Mouse (Mus musculus) hindbrain, embryonic 12.5 days (tissue): Measurements from ENCODE around the gene Homer3. TPM values are rescaled to one million over a fixed set of nuclear protein-coding genes. Genes with fewer than 3 reads are reported as not detected.

Experiments used
- ATAC-seq: fragments of 200-750 bp; cut with Nextera tagmentation; 2 replicates; pipeline ENCODE4 v1.8.0; 2017; ENCODE audit warnings: moderate TSS enrichment; ENCODE audit not compliant: low FRiP score
- H3K27ac ChIP-seq: fragments of 300-500 bp; sonication (generic); 2 replicates; pipeline ENCODE4 v1.5.1; 2016; ENCODE audit warnings: mild to moderate bottlenecking
- H3K27me3 ChIP-seq: fragments of 300-500 bp; sonication (generic); 2 replicates; pipeline ENCODE4 v1.6.1; 2016; ENCODE audit warnings: mild to moderate bottlenecking
- H3K36me3 ChIP-seq: fragments of 300-500 bp; sonication (generic); 2 replicates; pipeline ENCODE4 v1.6.1; 2016; ENCODE audit warnings: mild to moderate bottlenecking
- H3K4me1 ChIP-seq: fragments of 300-500 bp; sonication (generic); 2 replicates; pipeline ENCODE4 v1.6.1; 2016
- H3K4me2 ChIP-seq: fragments of 300-500 bp; sonication (generic); replicated peaks from 2 replicates; pipeline ENCODE4 v1.6.1; 2016; ENCODE audit warnings: mild to moderate bottlenecking
- H3K4me3 ChIP-seq: fragments of 300-500 bp; sonication (generic); 2 replicates; pipeline ENCODE4 v1.5.1; 2016; ENCODE audit warnings: mild to moderate bottlenecking
- H3K9ac ChIP-seq: fragments of 300-500 bp; sonication (generic); 2 replicates; pipeline ENCODE4 v1.6.1; 2016; ENCODE audit warnings: mild to moderate bottlenecking, moderate library complexity
- H3K9me3 ChIP-seq: fragments of 300-500 bp; sonication (generic); replicated peaks from 2 replicates; pipeline ENCODE4 v1.6.1; 2016; ENCODE audit warnings: mild to moderate bottlenecking
- WGBS: fragments of 180-500 bp; shearing (Covaris S2); methylation state at CpG from one replicate; pipeline ENCODE4 v1.1.7; 2016; 5-methylcytosine and 5-hydroxymethylcytosine counted together
- polyA plus RNA-seq: library from polyadenylated mRNA; unstranded; fragments of >200 nt; fragmentation: Nextera tagmentation; extraction: Ambion mirVana; gene quantifications from 2 replicates; pipeline ENCODE4 v1.2.1, GENCODE M21; 2016

The Homer3 gene
- polyA plus RNA-seq, 1 experiment from 2014 or later, result 80.7 TPM

DNA sequence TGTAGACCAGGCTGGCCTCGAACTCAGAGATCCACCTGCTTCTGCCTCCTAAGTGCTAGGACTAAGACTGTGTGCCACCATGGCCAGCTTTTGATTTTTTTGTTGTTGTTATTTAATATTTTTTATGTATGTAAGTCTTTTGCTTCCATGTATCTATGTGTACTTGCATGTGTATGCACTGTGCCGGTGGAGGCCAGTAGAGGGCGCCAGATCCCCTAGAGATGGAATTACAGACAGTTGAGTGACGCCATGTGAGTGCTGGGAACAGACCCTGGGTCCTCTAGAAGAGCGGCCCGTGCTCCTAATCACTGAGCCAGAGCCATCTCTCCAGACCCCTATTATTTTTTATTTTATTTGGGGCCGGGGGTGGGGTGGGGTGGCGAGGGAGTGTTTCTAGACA lies 4.1 kb downstream of the Homer3 start:
- peaks cover 63% of the 10 kb centered on the region for H3K36me3 ChIP-seq
- H3K4me2 ChIP-seq, result no peak overlapping the region
- H3K4me1 ChIP-seq, result peaks cover 18% of the 10 kb centered on the region
- H3K9me3 ChIP-seq, result no peaks in the 10 kb centered on the region
- H3K27me3 ChIP-seq, result no peaks in the 10 kb centered on the region
- WGBS, result 93% methylated on average over 8 of the region's 8 CpGs
- no peak overlapping the region for H3K27ac ChIP-seq
- no peak overlapping the region for H3K4me3 ChIP-seq
- no peak for ATAC-seq
- H3K9ac ChIP-seq, result no peak overlapping the region

DNA sequence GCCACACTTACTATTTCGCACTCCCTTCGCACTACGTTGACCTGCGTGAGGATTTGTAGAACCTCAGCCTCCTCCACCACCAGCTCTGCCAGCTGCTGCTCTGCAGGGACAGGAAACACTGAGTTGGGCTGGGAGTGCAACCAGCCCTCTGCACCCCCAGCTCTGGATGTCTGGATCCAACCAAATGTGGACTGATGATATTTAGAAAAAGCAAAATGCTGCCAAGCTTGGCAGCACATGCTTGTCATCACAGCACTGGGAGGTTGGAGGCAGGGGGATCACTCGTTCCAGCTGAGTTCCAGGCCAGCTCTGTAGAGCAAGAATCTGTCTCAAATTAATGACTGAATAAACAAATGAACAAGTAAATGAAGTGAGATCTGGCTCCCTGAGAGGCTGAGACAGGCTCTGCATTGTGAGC lies 11.4 kb downstream of the Homer3 start:
- no peak overlapping the region for H3K27ac ChIP-seq
- no peak overlapping the region for H3K4me3 ChIP-seq
- no peaks in the 10 kb centered on the region for H3K4me1 ChIP-seq
- no peak for ATAC-seq
- peaks cover 91% of the 10 kb centered on the region for H3K36me3 ChIP-seq
- WGBS, result 82% methylated on average over 5 of the region's 5 CpGs
- no peak overlapping the region for H3K9ac ChIP-seq
- H3K27me3 ChIP-seq, result no peaks in the 10 kb centered on the region
- H3K9me3 ChIP-seq, result no peaks in the 10 kb centered on the region
- H3K4me2 ChIP-seq, result no peak overlapping the region

DNA sequence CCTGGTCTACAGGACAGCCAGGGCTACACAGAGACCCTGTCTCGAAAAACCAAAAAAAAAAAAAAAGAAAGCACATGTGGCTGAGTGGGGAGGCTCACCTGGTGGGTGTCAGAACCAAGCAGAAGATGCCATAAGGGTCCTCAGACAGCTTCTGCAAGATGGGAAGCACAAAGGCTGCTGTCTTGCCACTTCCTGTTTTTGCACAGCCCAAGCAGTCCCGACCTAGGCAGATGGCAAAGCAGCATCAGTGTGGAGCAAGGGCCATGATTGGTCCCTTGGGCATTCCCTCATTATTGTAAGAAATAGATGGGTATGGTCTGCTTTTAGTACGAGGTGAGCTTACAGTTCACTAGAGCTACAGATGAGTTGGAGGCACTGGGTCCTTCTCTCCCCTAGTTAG lies 18.3 kb downstream of the Homer3 start:
- Histone ChIP-seq H3K4me2 (0 out of 2 replicates have a peak overlapping the region, but pooled peaks have one; percentile 93), H3K4me3 (no peak overlapping the region), H3K27me3 (no peaks in the 10 kb centered on the region), H3K9me3 (no peaks in the 10 kb centered on the region), H3K4me1 (peaks cover 22% of the 10 kb centered on the region), H3K36me3 (peaks cover 54% of the 10 kb centered on the region), H3K27ac (no peak overlapping the region), H3K9ac (no peak overlapping the region)
- no peak for ATAC-seq
- 82% methylated on average over 3 of the region's 3 CpGs for WGBS

DNA sequence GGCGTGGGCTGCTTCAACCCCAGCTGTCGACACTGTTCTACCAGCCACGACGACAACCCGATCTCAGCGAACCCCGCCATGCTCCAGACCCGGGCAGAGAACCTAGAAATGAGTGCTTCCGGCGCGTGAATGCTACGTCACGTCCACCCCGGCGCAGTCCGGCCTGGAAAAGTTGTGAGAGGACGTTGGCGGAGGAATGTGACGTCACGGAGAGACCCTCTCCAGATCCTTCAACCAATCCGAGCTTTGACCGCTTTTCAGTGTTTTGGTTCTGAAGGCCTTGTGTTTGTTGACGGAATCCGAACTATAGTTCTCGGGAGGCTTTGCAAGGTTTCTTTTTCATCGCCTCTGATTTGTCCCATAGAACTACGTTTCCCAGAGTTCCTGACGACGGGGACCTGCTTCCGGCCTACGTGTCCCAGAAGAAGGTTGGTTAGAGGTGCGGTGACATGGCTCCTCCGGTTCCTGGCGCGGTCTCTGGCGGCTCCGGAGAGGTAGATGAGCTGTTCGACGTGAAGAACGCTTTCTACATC lies 19.8 kb downstream of the Homer3 start, which contains the start of the genes Ddx49 and Cope:
Gene Ddx49 (minus strand): TSS at position 132 of the 533 bp plus-strand sequence.
Gene Cope (plus strand): TSS at position 161 of the 533 bp plus-strand sequence.
- H3K36me3 ChIP-seq, result peaks cover 50% of the 10 kb centered on the region
- peak; percentile 92 for ATAC-seq
- H3K4me2 ChIP-seq, result peak within 1 kb of the TSS; percentile 93
- peak within 1 kb of the TSS; percentile 62; the same call in 1 of the 2 replicates for H3K27ac ChIP-seq
- peak within 1 kb of the TSS; percentile 82 for H3K4me3 ChIP-seq
- under 1% methylated on average over 40 of the region's 40 CpGs for WGBS
- no peaks in the 10 kb centered on the region for H3K27me3 ChIP-seq
- peak within 1 kb of the TSS; percentile 81 for H3K9ac ChIP-seq
- no peaks in the 10 kb centered on the region for H3K9me3 ChIP-seq
- H3K4me1 ChIP-seq, result peaks cover 22% of the 10 kb centered on the region

DNA sequence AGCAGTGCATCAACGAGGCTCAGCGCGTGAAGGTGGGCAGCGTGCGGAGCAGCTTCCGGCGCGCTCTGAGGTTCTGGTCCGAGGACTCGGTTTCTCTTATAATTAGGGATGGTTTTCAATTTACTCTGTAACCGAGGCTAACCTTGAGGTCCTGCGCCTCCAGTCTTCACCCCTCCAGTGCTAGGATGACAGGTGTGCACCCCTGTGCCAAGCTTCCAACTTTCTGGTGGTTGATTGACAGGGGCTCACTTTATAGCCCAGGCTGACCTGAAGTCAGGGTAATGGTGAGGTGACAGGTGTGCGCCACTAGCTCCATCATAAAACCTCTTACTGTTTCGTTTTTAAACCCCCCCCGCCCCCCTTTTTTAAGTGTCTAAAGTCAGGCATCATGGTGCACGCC lies 20.3 kb downstream of the Homer3 start:
- Histone ChIP-seq H3K4me1 (peaks cover 22% of the 10 kb centered on the region), H3K36me3 (peaks cover 50% of the 10 kb centered on the region), H3K27ac (peak overlapping the region; percentile 62; the same call in 1 of the 2 replicates), H3K4me2 (peak overlapping the region; percentile 93), H3K27me3 (no peaks in the 10 kb centered on the region), H3K4me3 (peak overlapping the region; percentile 82), H3K9me3 (no peaks in the 10 kb centered on the region), H3K9ac (peak overlapping the region; percentile 81)
- WGBS, result 4% methylated on average over 16 of the region's 16 CpGs
- ATAC-seq, result peak; percentile 41; the same call in 1 of the 2 replicates

DNA sequence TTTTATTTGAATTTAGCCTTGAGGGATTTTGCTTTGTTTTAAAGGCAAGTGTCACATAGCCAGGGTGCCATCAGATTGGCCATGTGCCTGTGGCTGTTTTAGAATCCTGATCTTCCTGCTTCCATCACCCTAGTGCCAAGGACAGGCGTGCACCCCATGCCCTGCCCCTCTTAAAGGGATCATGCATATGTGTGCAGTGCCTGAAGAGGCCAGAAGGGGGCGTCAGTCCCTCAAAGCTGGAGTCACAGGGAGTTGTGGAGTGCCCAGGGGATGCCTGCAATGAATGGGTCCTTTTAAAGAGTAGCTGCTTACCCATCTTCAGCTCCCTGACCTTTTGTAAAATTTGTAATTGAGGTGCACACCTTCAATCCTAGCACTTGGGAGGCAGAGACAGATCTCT lies 26.7 kb downstream of the Homer3 start:
- Histone ChIP-seq H3K9ac (no peak overlapping the region), H3K27ac (no peak overlapping the region), H3K27me3 (no peaks in the 10 kb centered on the region), H3K4me3 (no peak overlapping the region), H3K4me2 (no peak overlapping the region), H3K9me3 (no peaks in the 10 kb centered on the region), H3K36me3 (peaks cover 84% of the 10 kb centered on the region), H3K4me1 (no peaks in the 10 kb centered on the region)
- ATAC-seq, result no peak
- WGBS, result 30% methylated on average over 2 of the region's 2 CpGs

DNA sequence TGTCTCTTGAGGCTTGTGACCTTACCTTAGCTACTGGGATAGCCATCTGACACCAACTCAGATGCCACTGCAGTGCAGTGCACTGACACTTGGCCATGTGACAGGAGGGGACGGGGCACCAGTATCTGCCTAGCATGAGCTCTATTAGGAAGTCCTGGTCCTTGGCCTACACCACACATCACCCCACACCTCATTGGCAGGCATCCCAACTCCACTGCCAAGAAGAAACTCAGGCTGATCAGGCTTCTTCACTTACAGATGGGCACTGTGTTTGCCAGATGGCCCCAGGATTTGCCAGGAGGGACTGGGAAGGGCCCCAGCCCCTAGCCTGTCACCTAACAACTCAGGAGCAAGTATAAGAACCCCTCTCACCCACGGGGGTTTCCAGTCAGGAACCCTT lies 30.8 kb downstream of the Homer3 start:
- H3K4me1 ChIP-seq, result peaks cover 35% of the 10 kb centered on the region
- peaks cover 46% of the 10 kb centered on the region for H3K36me3 ChIP-seq
- H3K9ac ChIP-seq, result no peak overlapping the region
- WGBS, result 95% methylated on average over 2 of the region's 2 CpGs
- no peaks in the 10 kb centered on the region for H3K9me3 ChIP-seq
- no peak for ATAC-seq
- H3K4me2 ChIP-seq, result no peak overlapping the region
- no peak overlapping the region for H3K27ac ChIP-seq
- no peaks in the 10 kb centered on the region for H3K27me3 ChIP-seq
- no peak overlapping the region for H3K4me3 ChIP-seq

DNA sequence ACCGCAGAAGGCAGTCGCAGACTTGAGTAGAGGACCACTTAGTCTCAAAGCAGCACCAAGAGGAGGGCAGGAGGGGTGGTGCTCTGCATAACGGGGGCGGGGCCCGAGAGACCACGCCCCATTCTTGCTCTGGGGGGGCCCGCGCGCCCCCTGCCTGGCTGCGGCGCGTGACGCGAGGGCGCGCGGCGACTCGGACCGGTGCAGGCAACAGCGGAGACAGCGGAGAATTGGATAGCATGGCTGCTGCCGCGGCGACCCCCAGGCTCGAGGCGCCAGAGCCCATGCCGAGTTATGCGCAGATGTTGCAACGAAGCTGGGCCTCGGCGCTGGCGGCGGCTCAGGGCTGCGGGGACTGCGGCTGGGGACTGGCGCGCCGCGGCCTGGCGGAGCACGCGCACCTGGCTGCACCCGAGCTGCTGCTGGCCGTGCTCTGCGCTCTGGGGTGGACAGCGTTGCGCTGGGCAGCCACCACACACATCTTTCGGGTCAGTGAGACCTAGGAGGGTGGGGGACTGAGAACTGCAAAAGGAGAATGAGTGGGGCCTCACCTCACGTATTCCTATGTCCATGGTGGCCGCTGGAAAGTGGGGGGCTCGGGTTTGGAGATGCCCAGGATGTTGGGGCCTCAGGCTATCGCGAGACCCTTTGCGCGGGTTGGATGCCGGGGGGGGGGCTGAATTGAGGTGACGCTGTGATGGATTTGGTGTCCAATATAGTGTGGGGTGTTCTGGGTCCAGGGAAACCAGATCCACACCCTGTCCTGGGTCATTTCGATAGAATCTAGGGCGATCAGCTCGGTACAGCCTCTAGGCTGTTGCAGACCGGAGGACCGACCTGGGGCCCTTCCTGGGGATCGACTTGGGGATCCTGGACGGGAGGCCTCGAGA lies 33.2 kb downstream of the Homer3 start, which contains the start of gene Cers1:
Gene Cers1 (plus strand): TSS at position 152 of the 887 bp plus-strand sequence.
- ATAC-seq, result peak; percentile 54
- 2% methylated on average over 65 of the region's 66 CpGs for WGBS
- Histone ChIP-seq H3K9me3 (no peaks in the 10 kb centered on the region), H3K4me2 (peak within 1 kb of the TSS; percentile 73), H3K27me3 (no peaks in the 10 kb centered on the region), H3K4me3 (peak within 1 kb of the TSS; percentile 52), H3K4me1 (peaks cover 35% of the 10 kb centered on the region), H3K9ac (peak within 1 kb of the TSS; percentile 78), H3K27ac (peak within 1 kb of the TSS; percentile 93), H3K36me3 (peaks cover 31% of the 10 kb centered on the region)

DNA sequence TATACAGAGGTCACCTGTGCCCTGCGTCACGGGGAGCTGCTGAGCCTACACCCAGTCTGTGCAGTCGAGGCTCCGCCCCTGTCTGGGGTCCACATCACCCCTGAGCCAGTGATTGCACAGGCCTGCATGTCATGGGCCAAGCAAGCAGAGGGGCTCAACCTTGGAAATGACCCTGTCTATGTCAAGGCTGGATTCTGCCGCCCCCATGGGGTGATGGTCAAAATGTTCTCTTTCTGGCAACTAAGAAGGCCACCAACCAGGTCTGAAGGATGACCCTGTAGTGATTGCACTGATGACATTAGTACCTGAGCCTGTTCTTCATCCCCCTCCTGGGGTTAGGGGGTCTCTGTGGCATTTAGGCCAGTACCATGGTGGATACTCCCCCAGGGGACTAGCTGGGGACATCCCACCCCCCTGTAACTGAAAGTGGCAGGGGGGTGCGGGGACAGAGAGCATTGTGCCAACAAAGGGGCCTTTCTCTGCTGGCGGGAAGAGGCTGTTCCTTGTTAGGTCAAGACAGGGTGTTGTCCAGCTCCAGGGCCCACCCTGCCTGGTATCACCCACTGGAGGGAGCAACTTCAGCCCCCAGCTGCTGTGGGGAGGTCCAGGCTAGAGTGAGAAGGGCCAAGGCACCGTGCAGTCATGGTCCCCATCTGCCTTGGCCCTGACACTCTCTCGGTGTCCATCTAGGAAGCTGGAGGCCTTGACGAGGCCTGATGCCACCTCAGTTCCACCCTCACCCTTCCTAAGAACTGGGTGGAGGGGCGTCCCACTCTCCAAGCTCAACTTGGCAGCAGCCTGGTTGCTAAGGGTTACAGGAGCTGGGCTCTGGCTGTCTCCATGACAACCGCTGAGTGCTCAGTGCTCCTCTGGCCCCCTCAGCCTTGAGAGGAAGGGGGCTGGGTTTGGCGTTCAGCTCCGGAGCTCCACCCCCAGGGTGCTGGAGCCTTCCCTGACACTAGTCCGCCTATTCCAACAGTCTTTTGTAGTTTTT lies 34.2 kb downstream of the Homer3 start:
- peak overlapping the region; percentile 93 for H3K27ac ChIP-seq
- peak overlapping the region; percentile 73 for H3K4me2 ChIP-seq
- no peaks in the 10 kb centered on the region for H3K9me3 ChIP-seq
- H3K4me3 ChIP-seq, result peak overlapping the region; percentile 52
- peak overlapping the region; percentile 78 for H3K9ac ChIP-seq
- H3K4me1 ChIP-seq, result peaks cover 35% of the 10 kb centered on the region
- WGBS, result 12% methylated on average over 15 of the region's 15 CpGs
- H3K36me3 ChIP-seq, result peaks cover 25% of the 10 kb centered on the region
- no peaks in the 10 kb centered on the region for H3K27me3 ChIP-seq
- ATAC-seq, result peak; percentile 89

DNA sequence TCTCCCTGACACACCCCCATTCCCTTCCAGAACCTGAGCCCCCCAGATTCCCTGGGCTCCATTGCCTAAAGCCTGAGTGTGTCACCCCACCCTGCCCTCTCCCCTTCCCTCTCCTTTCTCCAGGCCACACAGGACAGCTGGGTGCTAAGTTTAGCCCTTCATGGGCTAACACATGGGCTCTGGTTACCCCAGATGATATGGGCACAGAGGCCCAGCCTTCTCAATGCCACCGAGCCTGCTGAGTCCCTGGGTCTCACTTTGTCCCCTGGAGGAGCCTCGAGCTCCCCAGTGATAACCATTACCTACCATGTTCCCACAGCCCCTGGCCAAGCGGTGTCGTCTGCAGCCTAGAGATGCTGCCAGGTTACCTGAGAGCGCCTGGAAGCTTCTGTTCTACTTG lies 35.2 kb downstream of the Homer3 start:
- ATAC-seq, result no peak
- no peaks in the 10 kb centered on the region for H3K27me3 ChIP-seq
- peak overlapping the region; percentile 93 for H3K27ac ChIP-seq
- H3K4me2 ChIP-seq, result peak overlapping the region; percentile 73
- peaks cover 19% of the 10 kb centered on the region for H3K36me3 ChIP-seq
- peak overlapping the region; percentile 78 for H3K9ac ChIP-seq
- WGBS, result 78% methylated on average over 5 of the region's 5 CpGs
- H3K4me1 ChIP-seq, result peaks cover 35% of the 10 kb centered on the region
- H3K4me3 ChIP-seq, result no peak overlapping the region; the same call in 1 of the 2 replicates
- no peaks in the 10 kb centered on the region for H3K9me3 ChIP-seq

DNA sequence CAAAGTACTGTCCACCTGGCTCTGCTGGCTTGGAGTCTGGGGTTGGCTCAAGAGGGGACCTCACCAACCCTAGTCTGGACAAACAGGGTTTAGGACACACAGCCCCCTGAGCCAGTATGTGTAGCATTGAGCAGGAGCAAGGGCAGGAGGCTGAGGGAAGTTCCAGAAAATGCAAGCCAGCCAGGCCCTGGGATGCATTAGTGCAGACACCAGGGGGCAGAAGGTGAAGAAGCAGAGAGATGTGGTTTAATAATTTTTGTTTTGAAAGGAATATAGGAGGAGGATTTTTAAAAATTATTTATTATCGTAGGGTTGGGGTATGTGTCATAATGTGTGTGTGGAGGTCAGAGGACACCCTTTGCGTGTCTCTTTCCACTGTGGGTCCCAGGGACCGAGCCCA lies 41.1 kb downstream of the Homer3 start:
- Histone ChIP-seq H3K9ac (no peak overlapping the region), H3K4me3 (no peak overlapping the region), H3K4me1 (no peaks in the 10 kb centered on the region), H3K27ac (no peak overlapping the region), H3K27me3 (0 out of 2 replicates have a peak, but pooled peaks cover 2% of the 10 kb centered on the region), H3K4me2 (no peak overlapping the region), H3K36me3 (peaks cover 49% of the 10 kb centered on the region), H3K9me3 (no peaks in the 10 kb centered on the region)
- ATAC-seq, result no peak
- WGBS, result 91% methylated on average over 3 of the region's 3 CpGs
